Mouse (Mus musculus): Measurements from ENCODE around the gene Ptprs. TPM values are rescaled to one million over a fixed set of nuclear protein-coding genes. Genes with fewer than 3 reads are reported as not detected.

Gene Ptprs
- polyA plus RNA-seq, 1 experiment from 2014 or later: 229 TPM

DNA sequence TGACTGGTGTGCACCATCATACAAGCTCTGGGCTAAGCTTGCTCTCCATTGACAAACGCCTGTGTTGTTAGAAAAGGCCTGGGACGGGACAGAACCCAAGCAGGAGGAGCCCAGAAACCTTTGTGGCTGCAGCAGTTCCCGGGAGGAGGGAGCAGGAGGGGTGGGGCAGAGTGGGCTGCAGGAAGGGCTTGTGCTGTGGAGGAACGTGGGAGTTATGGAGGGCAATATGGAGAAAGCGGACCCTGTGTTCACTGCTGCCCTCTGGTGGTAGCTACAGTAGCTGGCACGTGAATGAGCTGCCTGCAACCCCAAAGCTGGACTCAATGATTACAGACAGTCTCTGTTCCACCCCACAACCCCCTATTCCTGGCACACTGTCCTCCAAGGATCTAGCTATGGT is 3.1 kb upstream of the Ptprs start:
- no peak overlapping the region for H3K4me2 ChIP-seq (ENCODE audit: low read length)

DNA sequence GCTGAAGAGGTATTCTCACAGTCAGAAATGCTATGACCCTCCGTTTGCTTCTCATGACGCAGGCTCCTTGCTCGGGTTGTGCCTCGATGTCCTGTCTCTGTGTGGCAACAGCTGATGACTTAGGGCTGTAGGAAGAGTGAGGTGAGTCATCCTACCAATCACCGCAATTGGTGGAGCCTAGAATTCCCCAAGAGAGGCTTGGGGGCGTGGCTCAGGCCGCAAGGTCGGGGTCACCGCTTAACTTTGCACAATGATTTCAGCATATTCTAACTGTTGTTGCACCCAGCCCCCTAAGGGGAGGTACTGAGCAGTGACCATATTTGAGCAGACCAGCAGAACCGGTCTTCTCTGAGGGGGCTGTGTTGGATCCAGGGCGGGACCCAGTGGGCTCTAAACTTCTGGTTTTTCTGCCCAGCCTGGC is 1.9 kb upstream of the Ptprs start:
- Histone ChIP-seq H3K27ac (ENCODE audit: low read depth, low read length) (no peak overlapping the region), H3K9ac (ENCODE audit: low read depth, low read length) (no peak overlapping the region), H3K27me3 (replicated peaks; ENCODE audit: control insufficient read depth, insufficient read depth, low read length) (no peaks in the 10 kb centered on the region), H3K4me1 (ENCODE audit: control insufficient read depth, insufficient read depth, low read depth, low read length) (peaks cover 12% of the 10 kb centered on the region), H3K4me3 (ENCODE audit: low read length) (no peak overlapping the region), H3K4me2 (ENCODE audit: low read length) (no peak overlapping the region), H3K9me3 (ENCODE audit: control insufficient read depth, low read length) (no peaks in the 10 kb centered on the region), H3K36me3 (ENCODE audit: control insufficient read depth, insufficient read depth, low read length) (no peaks in the 10 kb centered on the region)
- ATAC-seq: no peak
- 66% methylated on average over 11 of the region's 11 CpGs for WGBS

More for the DNA sequence above, 3.1 kb upstream of the Ptprs start:
- WGBS: 16% methylated on average over 6 of the region's 6 CpGs
- H3K9ac ChIP-seq (ENCODE audit: low read depth, low read length): no peak overlapping the region
- no peaks in the 10 kb centered on the region for H3K9me3 ChIP-seq (ENCODE audit: control insufficient read depth, low read length)
- no peak for ATAC-seq
- no peak overlapping the region for H3K4me3 ChIP-seq (ENCODE audit: low read length)
- H3K36me3 ChIP-seq (ENCODE audit: control insufficient read depth, insufficient read depth, low read length): no peaks in the 10 kb centered on the region
- H3K27me3 ChIP-seq (replicated peaks; ENCODE audit: control insufficient read depth, insufficient read depth, low read length): no peaks in the 10 kb centered on the region
- 0 out of 2 replicates have a peak, but pooled peaks cover 4% of the 10 kb centered on the region for H3K4me1 ChIP-seq (ENCODE audit: control insufficient read depth, insufficient read depth, low read depth, low read length)
- H3K27ac ChIP-seq (ENCODE audit: low read depth, low read length): no peak overlapping the region; the same call in 1 of the 2 replicates

DNA sequence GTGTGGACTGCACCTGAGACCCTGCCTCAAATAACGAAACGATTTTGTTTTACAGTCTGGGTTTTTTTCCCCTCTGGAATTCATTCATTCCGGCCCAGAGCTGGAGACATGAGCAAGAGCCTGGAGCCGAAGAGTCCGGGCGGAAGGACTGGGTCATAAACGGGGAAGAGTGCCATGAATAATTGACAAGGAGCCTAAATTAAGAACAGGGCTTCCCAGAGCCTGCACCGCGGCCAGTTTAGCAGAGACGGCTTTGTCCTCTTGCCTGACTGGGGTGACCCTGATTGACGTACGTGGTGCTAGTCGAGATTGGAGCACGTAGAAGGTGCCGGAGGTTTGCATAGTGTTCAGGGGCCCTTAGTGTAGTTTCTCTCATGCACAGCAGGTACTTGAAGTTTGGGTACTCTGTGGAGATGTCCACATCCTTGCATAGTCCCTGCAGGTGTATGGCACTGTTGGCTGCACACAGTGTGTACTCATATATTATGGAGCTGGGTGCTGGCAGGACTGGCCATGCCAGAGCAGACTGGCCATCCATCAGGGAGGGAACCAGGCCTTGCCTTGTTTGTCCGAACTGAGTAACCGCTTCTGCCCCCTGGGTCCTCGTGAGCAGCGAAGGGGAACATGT is 1.0 kb upstream of the Ptprs start:
- H3K9me3 ChIP-seq (ENCODE audit: control insufficient read depth, low read length): no peaks in the 10 kb centered on the region
- H3K4me3 ChIP-seq (ENCODE audit: low read length): no peak overlapping the region
- H3K27me3 ChIP-seq (replicated peaks; ENCODE audit: control insufficient read depth, insufficient read depth, low read length): no peaks in the 10 kb centered on the region
- no peak overlapping the region for H3K27ac ChIP-seq (ENCODE audit: low read depth, low read length)
- H3K4me1 ChIP-seq (ENCODE audit: control insufficient read depth, insufficient read depth, low read depth, low read length): peaks cover 21% of the 10 kb centered on the region
- ATAC-seq: no peak
- no peak overlapping the region for H3K9ac ChIP-seq (ENCODE audit: low read depth, low read length)
- WGBS: 78% methylated on average over 19 of the region's 19 CpGs
- H3K4me2 ChIP-seq (ENCODE audit: low read length): no peak overlapping the region
- no peaks in the 10 kb centered on the region for H3K36me3 ChIP-seq (ENCODE audit: control insufficient read depth, insufficient read depth, low read length)

DNA sequence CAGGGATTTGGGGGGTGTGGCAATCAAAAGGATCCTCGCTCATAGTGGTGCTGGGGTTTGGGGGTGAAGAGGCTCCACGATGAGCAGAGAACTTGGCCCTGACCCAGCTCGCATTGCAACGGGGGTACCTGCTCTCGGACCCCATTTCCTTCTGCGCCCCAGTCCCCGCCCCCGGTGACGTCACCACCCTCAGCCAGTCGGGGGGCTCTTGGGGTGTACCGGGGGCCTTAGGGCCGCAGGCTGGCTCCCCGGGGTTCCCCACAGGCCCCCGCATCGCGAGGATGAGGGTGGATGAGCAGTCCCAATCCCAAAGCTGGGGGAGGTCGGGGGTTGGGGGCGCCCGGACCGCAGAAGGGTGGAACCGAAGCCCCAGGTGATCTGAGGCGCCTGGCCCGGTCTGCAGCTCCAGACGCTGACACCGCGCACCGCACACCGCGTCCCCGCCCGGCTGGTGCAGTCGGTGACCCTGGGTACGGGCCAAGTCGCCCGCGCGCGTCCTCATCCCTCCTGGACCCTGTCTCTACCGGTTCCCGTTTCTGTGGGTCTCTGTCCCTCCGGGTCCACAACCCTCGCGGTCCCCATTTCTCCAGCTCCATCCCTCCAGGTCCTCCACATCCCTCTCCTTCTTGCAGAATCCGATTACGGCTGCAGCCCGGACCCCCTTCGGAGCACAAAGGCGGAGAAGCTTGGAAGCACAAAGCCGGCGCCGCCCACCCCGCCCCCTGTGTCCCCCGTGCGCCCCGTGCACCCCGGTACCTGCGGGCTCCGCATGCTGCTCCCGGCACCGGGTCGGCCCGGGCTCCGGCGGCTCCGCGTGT is 490 bp downstream of the Ptprs start:
- WGBS: 0% methylated on average over 44 of the region's 66 CpGs
- Histone ChIP-seq H3K4me1 (ENCODE audit: control insufficient read depth, insufficient read depth, low read depth, low read length) (peaks cover 35% of the 10 kb centered on the region), H3K27ac (ENCODE audit: low read depth, low read length) (peak overlapping the region; percentile 97), H3K9ac (ENCODE audit: low read depth, low read length) (peak overlapping the region; percentile 96), H3K27me3 (replicated peaks; ENCODE audit: control insufficient read depth, insufficient read depth, low read length) (no peaks in the 10 kb centered on the region), H3K36me3 (ENCODE audit: control insufficient read depth, insufficient read depth, low read length) (no peaks in the 10 kb centered on the region), H3K4me3 (ENCODE audit: low read length) (peak overlapping the region; percentile 80), H3K4me2 (ENCODE audit: low read length) (peak overlapping the region; percentile 94), H3K9me3 (ENCODE audit: control insufficient read depth, low read length) (no peaks in the 10 kb centered on the region)
- ATAC-seq: peak; percentile 41

DNA sequence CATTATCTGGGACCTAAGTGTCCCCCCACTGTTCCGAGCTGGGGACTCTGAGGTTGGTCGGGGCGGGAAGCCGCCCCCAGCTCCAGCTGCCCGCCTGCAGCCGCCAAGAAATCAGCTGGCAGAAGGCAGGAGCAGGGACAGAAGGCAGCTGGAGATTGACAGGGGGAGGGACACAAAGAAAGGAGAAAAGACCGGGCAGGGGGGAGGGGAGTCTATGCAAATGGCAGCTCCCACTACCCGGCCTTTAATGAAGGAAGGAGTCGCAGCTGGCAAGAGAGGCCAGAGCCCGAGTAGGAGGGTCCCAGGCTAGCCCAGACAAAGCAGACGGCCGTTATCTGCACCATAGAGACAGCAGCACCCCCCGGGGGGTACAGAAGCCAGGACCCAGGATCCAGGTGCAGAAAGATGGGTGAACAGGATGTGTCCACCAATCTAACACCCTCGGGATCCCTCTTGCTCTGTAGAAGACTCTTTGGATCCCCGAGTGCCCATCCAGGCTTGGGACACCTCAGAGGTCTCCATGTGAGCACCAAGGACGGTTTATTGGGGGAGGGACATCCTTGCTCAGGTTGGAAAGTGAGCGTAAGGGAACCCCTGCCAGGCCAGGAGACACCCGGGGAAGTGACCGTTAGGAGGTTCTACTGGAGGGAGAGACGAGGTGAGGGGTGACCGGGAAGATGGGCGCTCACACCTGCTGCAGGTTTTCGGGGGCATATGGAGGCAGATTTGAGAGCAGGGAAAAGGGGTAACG is 1.3 kb downstream of the Ptprs start:
- under 1% methylated on average over 24 of the region's 24 CpGs for WGBS
- H3K4me2 ChIP-seq (ENCODE audit: low read length): peak overlapping the region; percentile 94
- peaks cover 43% of the 10 kb centered on the region for H3K4me1 ChIP-seq (ENCODE audit: control insufficient read depth, insufficient read depth, low read depth, low read length)

DNA sequence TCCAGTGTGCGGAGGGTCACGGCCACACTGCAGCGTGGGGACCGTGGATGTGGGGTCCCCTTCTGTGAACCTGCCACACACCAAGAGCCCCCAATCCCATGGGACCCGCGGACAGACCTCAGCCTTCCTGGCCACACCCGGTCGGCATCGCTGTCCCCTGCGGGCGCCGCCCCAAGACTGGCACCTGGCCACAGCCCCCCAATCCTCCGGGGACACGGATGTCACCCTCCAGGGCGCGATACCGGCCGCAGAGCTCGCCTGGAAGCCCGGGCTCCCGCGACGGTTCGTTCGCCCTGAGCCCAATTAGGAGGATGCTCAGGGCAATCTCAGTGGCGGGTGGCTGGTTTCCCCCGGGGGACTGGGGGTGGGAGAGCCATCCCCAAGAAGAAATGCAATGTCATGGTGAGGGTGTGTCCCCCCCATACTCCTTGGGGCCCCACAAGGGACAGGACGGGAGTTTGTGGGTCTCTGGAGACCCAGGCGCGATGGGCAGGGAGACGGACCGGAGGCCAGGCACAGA is 1.9 kb downstream of the Ptprs start:
- H3K4me3 ChIP-seq (ENCODE audit: low read length): peak overlapping the region; percentile 80
- no peak for ATAC-seq
- H3K36me3 ChIP-seq (ENCODE audit: control insufficient read depth, insufficient read depth, low read length): no peaks in the 10 kb centered on the region
- 2% methylated on average over 29 of the region's 32 CpGs for WGBS
- H3K9ac ChIP-seq (ENCODE audit: low read depth, low read length): peak overlapping the region; percentile 96
- no peaks in the 10 kb centered on the region for H3K27me3 ChIP-seq (replicated peaks; ENCODE audit: control insufficient read depth, insufficient read depth, low read length)
- peak overlapping the region; percentile 94 for H3K4me2 ChIP-seq (ENCODE audit: low read length)
- H3K4me1 ChIP-seq (ENCODE audit: control insufficient read depth, insufficient read depth, low read depth, low read length): peaks cover 49% of the 10 kb centered on the region
- no peaks in the 10 kb centered on the region for H3K9me3 ChIP-seq (ENCODE audit: control insufficient read depth, low read length)
- peak overlapping the region; percentile 97 for H3K27ac ChIP-seq (ENCODE audit: low read depth, low read length)

More for the DNA sequence above, 1.3 kb downstream of the Ptprs start:
- no peaks in the 10 kb centered on the region for H3K36me3 ChIP-seq (ENCODE audit: control insufficient read depth, insufficient read depth, low read length)
- peak overlapping the region; percentile 97 for H3K27ac ChIP-seq (ENCODE audit: low read depth, low read length)
- H3K4me3 ChIP-seq (ENCODE audit: low read length): peak overlapping the region; percentile 80
- H3K9ac ChIP-seq (ENCODE audit: low read depth, low read length): peak overlapping the region; percentile 96
- no peaks in the 10 kb centered on the region for H3K9me3 ChIP-seq (ENCODE audit: control insufficient read depth, low read length)
- ATAC-seq: peak; percentile 16
- no peaks in the 10 kb centered on the region for H3K27me3 ChIP-seq (replicated peaks; ENCODE audit: control insufficient read depth, insufficient read depth, low read length)

DNA sequence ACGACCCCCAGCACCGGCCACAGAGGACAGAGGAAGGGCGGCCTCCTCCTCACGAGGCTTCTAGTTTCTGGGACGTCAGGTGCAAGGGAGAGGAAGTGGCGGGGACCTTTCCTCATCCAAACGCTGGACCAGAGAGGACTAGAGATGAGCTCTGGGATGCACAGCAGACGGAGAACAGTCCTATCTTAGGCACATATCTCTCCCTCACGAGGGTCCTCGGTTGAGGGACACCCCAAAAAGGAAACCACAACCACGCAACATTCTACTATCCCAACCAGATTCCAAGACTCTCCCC is 2.7 kb downstream of the Ptprs start:
- Histone ChIP-seq H3K9ac (ENCODE audit: low read depth, low read length) (peak overlapping the region; percentile 96), H3K4me1 (ENCODE audit: control insufficient read depth, insufficient read depth, low read depth, low read length) (peaks cover 56% of the 10 kb centered on the region), H3K4me3 (ENCODE audit: low read length) (peak overlapping the region; percentile 80), H3K27ac (ENCODE audit: low read depth, low read length) (peak overlapping the region; percentile 97), H3K4me2 (ENCODE audit: low read length) (peak overlapping the region; percentile 94), H3K9me3 (ENCODE audit: control insufficient read depth, low read length) (no peaks in the 10 kb centered on the region), H3K36me3 (ENCODE audit: control insufficient read depth, insufficient read depth, low read length) (0 out of 2 replicates have a peak, but pooled peaks cover under 1% of the 10 kb centered on the region), H3K27me3 (replicated peaks; ENCODE audit: control insufficient read depth, insufficient read depth, low read length) (no peaks in the 10 kb centered on the region)
- WGBS: 5% methylated on average over 11 of the region's 11 CpGs
- ATAC-seq: no peak

DNA sequence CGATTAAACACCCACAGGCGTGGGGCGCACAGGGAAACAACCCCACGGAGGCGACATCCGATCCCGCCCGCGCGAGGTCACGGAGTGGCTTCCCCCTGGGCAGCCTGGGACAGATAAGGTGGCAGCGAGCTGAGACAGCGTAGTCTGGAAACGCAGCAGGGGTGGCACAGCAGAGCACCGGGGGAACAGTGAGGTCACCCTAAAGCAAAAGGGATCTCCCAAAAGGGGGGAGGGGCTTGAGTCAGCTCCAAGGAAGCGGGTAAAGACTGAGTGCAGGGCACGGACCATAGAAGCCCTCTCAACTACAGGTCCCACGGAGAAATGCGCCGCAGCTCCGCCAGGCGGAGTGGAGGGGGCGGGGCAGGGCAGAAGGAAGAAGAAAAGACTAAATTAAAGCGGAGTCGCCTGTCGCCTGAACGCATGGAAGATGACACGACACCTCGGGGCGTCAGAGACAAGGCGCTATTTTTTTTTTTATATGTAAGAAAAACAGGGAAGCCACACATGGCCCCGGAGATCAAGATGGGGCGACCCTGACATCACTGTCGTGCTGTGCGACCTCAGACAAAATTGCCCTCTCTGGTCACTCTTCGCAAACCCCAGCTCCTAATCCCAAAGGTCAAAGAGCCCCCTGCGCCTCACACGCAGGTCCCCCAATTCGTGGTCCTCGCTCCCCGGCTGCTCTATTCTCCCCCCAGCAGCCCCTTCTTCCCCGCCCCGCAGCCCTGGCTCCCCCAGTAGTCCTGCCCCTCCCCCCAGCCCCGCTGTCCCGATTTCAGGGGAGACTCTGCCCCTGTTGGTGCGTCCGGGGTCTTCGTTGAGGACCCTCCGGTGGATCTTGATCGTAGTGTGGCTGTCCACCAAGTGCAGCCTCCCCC is 3.3 kb downstream of the Ptprs start:
- H3K27ac ChIP-seq (ENCODE audit: low read depth, low read length): peak overlapping the region; percentile 97
- peaks cover 62% of the 10 kb centered on the region for H3K4me1 ChIP-seq (ENCODE audit: control insufficient read depth, insufficient read depth, low read depth, low read length)
- H3K27me3 ChIP-seq (replicated peaks; ENCODE audit: control insufficient read depth, insufficient read depth, low read length): no peaks in the 10 kb centered on the region
- peak overlapping the region; percentile 96 for H3K9ac ChIP-seq (ENCODE audit: low read depth, low read length)
- H3K9me3 ChIP-seq (ENCODE audit: control insufficient read depth, low read length): no peaks in the 10 kb centered on the region
- ATAC-seq: no peak
- under 1% methylated on average over 49 of the region's 50 CpGs for WGBS
- H3K36me3 ChIP-seq (ENCODE audit: control insufficient read depth, insufficient read depth, low read length): 0 out of 2 replicates have a peak, but pooled peaks cover 3% of the 10 kb centered on the region
- H3K4me3 ChIP-seq (ENCODE audit: low read length): peak overlapping the region; percentile 80
- H3K4me2 ChIP-seq (ENCODE audit: low read length): peak overlapping the region; percentile 94
